Mouse (Mus musculus): ENCODE data around the gene Gal3st1. TPM values are rescaled to one million over a fixed set of nuclear protein-coding genes. Genes with fewer than 3 reads are reported as not detected.
A peak's percentile ranks its signal among the peaks of the same experiment; 100 is the strongest.
"Not testable (repeated sequence)": the region's sequence is repeated elsewhere in the genome, so short reads cannot be mapped to it uniquely, and the experiment has no call there.

The Gal3st1 gene
- total RNA-seq (2014; fragmentation: Nextera tagmentation) (0.21 and 1.3 TPM in 2 replicates), total RNA-seq (2017) (0.62 and 1.0 TPM in 2 replicates)

DNA sequence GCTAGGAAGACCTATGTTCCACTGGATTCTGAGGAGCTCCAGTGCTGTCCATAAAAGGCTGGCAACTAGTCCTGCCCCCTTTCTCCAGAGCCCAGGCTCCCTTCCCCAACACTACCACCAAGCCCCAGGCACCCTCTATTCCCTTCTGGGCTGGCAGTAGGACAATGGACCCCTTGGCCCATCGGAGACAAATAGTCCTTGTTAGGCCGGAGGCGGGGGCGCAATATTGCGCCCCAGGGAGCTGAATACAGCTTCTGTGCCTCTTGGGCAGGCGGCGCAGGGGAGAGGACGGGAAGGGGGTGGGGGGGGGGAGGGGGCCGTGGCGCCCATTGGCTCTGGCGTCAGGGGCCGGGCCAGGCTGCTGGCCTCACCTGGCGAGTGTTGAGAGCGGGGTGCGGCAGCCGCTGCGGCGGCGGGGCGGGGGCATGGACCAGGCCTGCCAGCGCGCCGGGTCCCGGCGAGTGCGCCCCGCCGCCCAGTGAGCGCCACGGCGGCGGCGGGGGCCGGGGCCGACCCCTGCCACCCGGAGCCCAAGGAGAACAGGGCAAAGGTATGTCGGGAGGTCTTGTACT, at the start of gene Gal3st1:
TSS of gene Gal3st1 (plus strand) at position 346 of the 572 bp plus-strand sequence.
- no peak for ATAC-seq (replicated peaks; ENCODE audit: poor library complexity, severe bottlenecking)

DNA sequence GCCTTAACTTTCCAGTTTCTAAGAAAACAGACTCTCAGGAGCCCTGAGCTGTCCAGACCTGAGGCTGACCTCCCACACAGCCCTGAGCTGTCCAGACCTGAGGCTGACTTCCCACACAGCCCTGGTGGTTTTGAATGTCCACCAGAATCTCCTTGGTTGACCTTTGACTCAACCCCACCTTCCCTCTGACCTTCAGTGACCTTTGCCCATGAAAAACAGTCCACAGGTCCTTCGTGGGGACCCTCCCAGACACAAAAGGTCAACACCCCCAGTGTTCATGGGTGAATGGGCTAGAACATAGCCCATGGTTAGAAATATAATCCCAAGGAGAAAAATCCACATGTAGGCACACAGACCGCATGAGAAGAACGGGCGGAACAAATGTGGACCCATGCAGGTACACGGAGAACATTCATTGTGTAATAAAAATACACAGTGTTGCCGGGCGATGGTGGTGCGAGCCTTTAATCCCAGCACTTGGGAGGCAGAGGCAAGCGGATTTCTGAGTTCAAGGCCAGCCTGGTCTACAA, 49.6 kb upstream of the Gal3st1 start:
- ATAC-seq (replicated peaks; ENCODE audit: poor library complexity, severe bottlenecking): no peak

DNA sequence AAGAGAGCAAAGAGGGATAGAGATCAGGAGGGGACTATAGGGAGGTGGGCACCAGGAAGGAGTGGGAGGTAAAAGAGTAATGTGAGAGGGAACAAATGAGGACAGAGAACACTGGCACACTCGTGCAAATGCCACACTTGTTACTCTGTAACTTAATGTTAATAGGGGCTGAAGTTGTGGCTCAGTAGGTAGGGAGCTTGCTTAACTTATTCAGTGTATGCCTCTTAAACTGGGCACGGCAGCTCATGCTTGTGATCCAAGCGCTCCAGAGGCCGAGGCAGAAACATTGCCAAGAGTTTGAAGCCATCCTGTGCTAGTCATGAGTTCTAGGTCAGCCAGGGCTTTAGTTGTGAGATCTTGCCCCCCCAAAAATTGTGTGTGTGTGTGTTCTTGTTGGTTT, 48.3 kb upstream of the Gal3st1 start:
- ATAC-seq (replicated peaks; ENCODE audit: poor library complexity, severe bottlenecking): no peak

DNA sequence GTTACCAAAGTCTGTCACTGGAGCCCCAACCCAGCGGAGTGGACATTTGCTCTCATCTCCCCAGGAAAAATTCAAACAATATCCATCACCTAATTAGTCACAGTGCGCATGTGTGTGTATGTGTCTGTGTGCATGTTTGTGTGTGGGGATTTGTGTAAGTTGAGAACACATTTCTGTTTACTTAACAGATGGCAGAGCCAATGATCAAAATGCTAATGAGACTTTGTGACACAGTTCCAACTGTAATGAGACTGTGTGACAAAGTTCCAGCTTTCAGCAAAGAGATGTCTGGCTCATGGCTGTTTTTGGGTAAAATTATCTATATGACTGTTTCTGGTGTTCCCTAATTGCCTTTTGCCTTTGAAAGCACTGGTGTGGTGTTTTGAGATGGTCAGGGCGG, 47.1 kb upstream of the Gal3st1 start:
- no peak for ATAC-seq (replicated peaks; ENCODE audit: poor library complexity, severe bottlenecking)

DNA sequence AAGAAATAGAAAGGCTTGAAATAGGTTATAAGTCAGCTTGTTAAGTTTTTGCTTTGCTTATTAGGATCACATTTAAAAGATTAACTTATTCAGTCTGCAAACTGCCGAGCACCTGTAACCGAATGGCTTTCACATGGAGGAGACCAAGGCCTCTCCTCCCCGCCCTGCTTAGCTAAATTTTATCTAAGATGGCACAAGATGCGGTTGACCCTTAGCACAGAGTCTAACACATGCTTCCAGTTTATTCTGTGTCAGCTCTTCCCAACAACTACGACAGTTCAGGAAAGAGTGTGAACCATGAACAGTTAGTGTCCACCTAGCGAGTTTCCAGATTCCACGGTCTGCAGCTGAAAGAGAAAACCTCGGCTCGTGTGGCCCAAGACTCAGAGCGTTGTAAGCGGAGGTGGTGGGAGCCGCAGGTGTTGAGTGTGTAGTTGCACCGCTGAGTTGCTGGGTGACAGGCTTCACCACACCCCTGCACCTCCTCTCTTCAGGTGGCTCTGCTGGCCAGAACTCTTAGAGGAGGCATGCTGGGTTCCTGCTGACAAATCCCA, 46.0 kb upstream of the Gal3st1 start:
- ATAC-seq (replicated peaks; ENCODE audit: poor library complexity, severe bottlenecking): no peak

DNA sequence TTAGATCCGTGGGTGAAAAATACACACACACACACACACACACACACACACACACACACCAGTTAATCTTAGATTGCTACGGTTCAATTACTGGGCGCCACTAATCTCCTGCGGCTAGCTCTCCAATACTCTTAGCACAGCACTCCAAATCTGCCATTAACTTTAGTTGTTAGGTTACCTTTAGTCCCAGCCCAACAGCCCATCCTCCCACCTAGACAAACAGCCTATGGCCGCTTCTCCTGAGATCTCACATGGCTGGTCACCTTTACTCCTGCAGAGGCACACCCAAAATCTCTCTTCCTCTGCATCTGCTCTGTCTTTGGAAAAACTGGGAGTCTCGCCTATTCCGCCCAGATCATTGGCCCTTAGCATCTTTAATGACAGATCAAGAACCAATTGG, 42.1 kb upstream of the Gal3st1 start:
- ATAC-seq (replicated peaks; ENCODE audit: poor library complexity, severe bottlenecking): no peak

DNA sequence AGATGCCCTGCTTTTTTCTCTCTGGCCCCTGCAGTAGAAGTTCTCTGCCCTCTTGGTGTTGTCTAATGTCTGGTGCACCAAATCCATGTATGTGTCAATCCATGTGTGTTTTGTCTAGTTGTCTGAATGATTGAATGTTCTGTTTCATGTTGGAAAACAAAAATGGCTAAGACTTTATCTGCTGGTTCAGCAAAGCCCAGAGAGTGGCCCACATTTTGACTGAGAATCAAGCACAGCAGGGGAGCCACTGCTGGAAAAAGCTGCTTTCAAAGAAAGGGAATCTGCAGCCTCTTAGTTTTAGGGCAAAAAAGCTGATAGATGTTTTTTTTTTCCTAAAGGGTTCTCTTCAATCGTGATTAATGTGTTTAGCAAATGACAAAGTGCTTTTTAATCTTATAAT, 37.0 kb upstream of the Gal3st1 start:
- no peak for ATAC-seq (replicated peaks; ENCODE audit: poor library complexity, severe bottlenecking)

DNA sequence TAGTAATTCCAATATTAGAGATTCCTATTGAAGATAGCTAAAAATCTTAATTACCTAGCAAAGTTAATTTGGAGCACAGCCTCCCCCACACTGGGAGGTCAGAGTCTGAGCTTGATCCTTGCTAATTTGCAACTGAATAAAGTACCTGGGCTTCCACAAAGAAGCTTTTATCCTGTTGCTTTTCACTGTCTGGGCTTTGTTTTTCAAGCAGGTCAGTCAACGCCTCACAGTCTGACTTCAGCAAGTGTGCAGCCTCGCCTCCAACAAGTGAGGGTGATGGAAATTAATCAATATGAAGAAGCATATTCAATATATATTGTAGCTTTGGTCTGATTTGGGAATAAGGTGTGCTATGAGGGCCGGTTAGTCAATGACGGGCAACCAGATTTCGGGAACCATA, 28.6 kb upstream of the Gal3st1 start:
- not testable (repeated sequence) for ATAC-seq (replicated peaks; ENCODE audit: poor library complexity, severe bottlenecking)

DNA sequence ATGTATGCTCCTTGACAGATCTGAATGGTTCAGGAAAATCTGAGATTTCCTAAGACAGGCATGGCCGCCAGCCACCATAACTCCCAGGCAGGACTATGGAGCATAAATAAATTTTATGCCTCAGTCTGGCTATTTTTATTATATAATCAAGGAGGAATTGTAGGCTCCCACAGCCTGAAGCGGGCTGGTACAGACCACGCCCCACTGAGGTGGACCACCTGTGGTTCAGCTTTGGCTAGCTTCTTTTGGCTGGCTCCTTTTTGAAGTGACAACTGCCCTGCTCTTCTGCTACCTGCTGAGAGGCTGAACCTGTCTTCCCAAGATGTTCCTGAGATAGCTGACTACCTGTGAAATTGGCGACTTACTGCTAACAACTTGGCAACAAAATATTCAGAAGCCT, 28.1 kb upstream of the Gal3st1 start:
- not testable (repeated sequence) for ATAC-seq (replicated peaks; ENCODE audit: poor library complexity, severe bottlenecking)

DNA sequence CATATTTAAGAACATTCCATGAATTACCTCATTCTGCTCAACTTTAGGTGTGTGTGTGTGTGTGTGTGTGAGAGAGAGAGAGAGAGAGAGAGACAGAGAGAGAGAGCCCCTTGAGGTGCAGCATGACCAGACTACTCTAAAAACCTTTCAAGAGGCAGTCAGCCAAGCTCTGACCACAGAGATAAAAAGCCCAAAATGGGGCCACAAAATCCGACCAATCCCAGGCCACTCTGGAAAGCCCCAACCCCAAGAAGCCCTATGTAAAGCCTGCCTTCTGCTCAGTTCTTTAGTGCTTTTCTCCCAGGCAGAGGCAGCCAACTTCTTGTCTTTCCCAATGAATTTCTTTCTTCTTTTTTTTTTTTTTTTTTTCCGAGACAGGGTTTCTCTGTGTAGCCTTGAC, 22.5 kb upstream of the Gal3st1 start:
- no peak for ATAC-seq (replicated peaks; ENCODE audit: poor library complexity, severe bottlenecking)

DNA sequence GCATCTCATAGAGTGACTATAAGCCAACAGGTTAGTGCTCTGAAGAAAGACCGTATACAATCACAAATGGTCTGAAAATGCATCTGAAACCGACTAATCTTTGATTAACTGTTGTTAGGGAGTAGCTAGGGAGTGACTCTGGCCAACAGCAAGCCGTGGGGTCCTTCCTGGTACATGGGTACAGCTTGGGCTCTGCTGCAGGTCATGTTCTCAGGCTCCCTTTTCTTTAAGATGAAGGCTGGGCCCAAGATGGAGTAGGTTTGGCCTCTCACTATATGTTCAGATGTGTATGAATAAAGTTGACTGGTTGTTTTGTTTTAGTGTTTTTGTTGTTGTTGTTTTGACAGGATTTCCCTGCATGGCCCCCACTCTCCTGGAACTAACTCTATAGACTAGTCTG, 21.7 kb upstream of the Gal3st1 start:
- ATAC-seq (replicated peaks; ENCODE audit: poor library complexity, severe bottlenecking): no peak

DNA sequence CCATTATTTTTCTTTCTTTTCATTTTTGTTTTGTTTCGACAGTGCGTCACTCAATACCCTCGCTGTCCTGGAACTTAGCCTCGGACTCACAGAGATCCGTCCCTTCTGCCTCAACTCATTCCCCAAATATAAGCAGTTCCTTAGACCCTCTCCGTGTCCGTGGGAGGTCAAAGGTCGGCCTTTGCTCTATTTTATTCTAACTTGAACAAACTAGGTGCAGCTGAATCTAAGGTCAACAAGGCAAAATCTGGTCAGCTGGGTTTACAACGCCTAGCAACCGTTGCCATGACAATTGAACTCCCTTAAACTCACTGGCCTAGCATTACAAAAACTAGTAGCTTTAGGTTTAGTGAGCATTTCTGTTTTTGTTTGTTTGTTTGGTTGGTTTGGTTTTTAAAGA, 20.3 kb upstream of the Gal3st1 start:
- ATAC-seq (replicated peaks; ENCODE audit: poor library complexity, severe bottlenecking): no peak

DNA sequence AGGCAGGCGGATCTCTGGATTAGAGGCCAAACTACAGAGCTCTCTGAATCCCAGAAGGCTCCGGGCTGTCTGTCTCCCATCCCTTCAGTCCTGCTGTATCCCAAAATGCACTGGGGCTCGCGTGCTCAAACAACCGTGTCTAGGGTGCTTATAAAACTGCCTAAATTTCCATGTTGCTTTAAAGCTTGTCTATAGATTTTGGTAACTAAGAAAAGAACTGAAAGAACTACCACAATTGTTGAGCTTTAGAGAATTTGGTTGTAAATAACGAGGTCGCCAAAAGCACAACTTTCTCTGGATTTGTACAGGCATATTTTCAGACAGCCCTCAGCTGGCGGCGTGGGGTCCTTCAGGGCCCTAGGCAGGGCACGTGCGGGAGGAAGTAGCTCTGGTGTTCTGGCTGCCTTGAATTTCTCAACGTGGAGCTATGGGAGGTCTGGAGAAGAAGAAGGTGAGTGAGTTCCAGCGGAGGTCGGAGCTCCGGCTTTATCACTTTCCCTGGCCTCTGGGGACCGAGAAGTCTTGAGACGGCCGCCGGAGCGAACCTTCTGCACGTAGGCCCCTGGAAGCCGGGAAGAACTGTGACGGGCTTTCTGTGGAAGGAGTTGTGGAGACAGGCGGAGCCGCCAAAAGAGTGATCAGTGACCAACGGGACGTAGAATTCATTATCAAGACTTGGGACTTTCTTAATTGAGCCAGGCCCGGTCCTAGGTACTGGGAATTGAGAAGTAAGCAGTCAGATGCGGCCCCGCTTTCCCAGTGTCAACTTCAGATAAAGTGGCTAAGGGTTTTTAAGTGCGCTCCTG, 19.6 kb upstream of the Gal3st1 start, which contains the start of gene Pes1:
TSS of gene Pes1 (plus strand) at position 366 of the 806 bp plus-strand sequence.
- ATAC-seq (replicated peaks; ENCODE audit: poor library complexity, severe bottlenecking): peak; percentile 90

DNA sequence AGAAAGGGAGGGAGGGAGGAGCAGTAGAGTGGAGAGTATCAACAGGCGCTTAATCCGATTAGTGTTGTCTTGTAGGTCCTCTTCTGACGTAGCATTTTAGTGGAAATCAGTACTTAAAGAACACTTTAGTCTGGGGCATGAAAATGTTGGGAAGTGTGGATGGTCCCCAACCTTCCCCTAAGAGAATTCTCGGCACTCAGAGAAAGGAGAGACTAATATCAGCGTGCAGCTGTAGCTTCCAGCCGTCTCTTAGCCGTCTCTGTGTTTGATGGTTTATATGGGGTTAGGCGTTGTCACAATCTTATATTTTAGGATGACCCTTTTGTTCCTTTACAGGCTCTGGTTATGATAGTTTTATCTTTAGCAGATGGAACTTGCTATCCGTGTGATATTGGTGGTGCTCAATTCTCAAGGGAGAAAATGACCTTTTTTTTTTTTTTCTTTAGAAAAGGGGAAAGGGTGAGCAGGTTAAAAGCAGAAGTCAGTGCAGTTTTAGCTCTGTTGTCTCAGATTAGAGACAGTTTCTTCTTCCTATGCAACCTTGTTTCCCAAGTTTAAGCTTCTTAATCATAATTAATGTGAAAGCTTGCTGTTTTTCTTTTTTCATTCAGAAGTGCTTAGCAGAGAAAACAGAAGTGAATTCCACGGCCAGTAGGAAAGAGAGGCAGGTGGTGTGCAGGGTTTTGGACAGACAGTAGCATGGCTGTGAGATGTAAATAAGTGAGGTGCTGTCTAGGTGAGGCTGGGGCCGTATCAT, 18.8 kb upstream of the Gal3st1 start:
- ATAC-seq (replicated peaks; ENCODE audit: poor library complexity, severe bottlenecking): peak; percentile 41

DNA sequence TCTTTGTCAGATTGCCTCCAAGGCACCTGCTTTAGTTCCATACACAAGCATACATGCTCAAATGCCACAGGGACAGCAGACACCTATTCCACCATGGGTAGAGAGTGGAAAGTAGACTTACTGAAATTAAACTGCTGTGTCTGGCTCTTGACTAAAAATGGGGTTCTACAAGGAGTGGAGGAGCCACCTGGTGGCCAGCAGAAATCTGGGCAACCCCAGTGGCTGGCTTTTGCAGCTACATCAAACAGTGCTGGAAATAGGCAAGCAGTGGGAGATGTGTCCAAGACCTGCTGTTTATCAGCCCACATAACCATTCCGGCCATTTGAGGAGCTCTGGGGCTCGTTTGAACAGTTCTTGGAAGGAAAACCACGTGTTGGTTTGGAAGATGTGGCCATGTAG, 13.6 kb upstream of the Gal3st1 start:
- ATAC-seq (replicated peaks; ENCODE audit: poor library complexity, severe bottlenecking): no peak

DNA sequence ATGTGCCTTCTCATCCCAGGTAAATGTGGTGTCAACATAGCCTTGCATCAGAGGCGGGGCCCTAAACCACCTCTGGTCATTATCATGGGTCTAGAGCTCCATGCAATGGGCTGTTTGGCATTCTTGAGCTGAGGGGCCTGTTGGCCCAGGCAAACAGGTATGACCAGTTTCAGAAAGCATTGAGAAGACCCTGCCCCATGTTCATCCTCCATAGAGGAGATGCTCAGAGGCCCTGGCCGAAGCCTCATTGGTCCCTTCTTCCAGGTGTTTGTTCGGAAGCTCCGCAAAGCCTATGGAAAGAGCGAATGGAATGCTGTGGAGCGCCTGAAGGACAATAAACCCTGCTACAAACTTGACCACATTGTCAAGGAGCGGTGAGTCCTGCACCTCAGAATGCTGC, 13.1 kb upstream of the Gal3st1 start:
- no peak for ATAC-seq (replicated peaks; ENCODE audit: poor library complexity, severe bottlenecking)

DNA sequence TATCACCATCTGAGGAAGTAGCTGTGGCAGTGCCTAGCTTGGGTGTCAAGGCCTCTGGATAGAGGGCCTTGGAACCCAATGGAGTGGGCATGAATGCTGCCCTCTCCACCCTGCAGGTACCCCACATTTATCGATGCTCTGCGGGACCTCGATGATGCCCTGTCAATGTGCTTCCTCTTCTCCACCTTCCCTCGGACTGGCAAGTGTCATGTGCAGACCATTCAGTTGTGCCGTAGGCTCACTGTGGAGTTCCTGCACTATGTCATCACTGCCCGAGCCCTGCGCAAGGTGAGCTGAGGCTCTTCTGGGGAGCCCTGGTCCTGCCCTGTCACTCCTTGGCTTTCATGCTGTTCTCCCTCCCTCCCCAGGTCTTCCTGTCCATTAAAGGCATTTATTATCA, 10.4 kb upstream of the Gal3st1 start:
- no peak for ATAC-seq (replicated peaks; ENCODE audit: poor library complexity, severe bottlenecking)

DNA sequence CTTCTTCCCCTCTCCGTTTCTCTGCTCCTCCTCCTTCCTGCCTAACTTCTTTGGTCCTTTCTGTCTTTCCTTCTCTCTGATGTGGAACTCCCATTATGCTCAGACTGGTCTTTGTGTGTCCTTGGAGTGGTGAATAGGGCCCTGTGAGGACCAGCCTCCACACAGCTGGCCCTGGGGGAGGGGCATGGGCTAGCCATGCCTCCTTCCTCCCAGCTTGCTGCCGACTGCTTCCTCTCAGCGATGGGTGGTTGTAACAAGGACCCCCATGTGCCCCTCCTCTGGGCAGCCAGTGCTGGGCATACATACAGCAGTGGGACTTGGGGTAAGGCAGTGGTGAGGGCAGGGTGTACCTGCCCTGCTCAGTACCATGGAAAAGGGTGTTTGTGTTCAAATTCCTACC, 9.1 kb upstream of the Gal3st1 start:
- ATAC-seq (replicated peaks; ENCODE audit: poor library complexity, severe bottlenecking): no peak

DNA sequence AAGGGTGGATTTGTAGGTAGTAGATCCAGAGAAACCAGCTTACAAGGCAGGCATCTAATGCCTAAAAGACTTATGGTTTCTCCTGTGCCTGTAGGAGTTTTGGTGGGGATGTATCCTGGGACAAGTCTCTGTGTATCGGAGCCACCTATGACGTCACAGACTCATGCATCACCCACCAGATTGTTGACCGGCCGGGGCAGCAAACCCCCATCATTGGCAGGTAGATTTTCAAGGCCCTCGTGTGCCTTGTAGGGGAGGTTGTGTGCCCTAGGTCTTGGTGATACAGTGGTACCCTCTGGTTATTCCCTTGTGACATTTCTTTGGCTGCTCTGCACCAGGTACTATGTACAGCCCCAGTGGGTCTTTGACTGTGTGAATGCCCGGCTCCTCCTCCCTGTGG, 6.8 kb upstream of the Gal3st1 start, which contains the start of gene 4930556J24Rik:
TSS of gene 4930556J24Rik (minus strand) at position 101 of the 400 bp plus-strand sequence.
- ATAC-seq (replicated peaks; ENCODE audit: poor library complexity, severe bottlenecking): no peak

DNA sequence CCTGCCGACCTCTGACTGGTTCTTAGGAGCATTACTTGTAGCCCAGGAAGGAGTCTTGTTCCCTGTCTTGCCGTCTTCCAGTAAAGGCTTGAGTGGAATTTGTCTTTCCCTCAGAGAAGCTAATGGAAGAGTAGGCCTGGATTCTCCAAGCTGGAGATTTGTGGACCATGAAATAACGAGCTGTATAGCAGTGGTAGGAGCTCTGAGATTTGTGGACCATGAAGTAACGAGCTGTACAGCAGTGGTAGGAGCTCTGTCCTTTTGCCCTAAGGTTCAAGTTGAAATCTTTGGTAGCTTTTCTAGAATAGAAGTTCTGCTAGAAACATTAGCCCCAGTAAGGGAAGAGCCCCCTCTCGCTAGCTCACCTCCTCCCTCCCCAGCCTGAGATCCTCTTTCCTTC, 5.0 kb upstream of the Gal3st1 start:
- ATAC-seq (replicated peaks; ENCODE audit: poor library complexity, severe bottlenecking): no peak

DNA sequence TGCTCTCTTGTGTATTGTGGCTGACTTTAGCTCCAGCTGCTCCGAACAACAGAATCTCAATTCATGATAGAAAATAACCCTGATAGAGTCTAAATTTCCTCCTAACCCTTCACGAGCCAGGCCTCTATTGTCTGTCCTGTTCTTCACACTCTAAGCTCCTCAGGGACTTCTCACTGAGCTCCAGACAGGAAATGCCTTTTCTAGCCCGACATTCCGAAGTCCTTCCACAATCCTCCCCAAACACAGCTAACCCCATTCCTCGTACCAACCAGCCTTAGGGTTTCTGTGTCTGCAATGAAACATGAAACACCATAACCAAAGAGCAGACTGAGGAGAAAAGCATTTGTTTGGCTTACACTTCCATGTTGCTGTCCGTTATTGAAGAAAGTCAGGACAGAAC, 1.9 kb upstream of the Gal3st1 start:
- no peak for ATAC-seq (replicated peaks; ENCODE audit: poor library complexity, severe bottlenecking)
